Mouse (Mus musculus): ENCODE results near the gene Zfp787. TPM values are rescaled to one million over a fixed set of nuclear protein-coding genes. Genes with fewer than 3 reads are reported as not detected.
A peak's percentile ranks its signal among the peaks of the same experiment; 100 is the strongest.

The Zfp787 gene
- polyA plus RNA-seq, 1 experiment from 2014 or later: 11.6 TPM

- Histone ChIP-seq H3K27ac (no peak overlapping the region), H3K79me2 (ENCODE audit: inconsistent target) (peaks cover 32% of the 10 kb centered on the region), H3K4me3 (ENCODE audit: inconsistent target) (no peak overlapping the region), H3K36me3 (ENCODE audit: inconsistent target) (0 out of 2 replicates have a peak, but pooled peaks cover 8% of the 10 kb centered on the region)
- 88% methylated on average over 8 of the region's 8 CpGs for WGBS (ENCODE audit: missing documents)
These were observed 18.1 kb upstream of the Zfp787 start for GRCm38 (mm10) chr7:6173872-6174271.

GRCm38 (mm10) chr7:6172674-6173244 lies 17.0 kb upstream of the Zfp787 start:
- WGBS (ENCODE audit: missing documents): 5% methylated on average over 27 of the region's 28 CpGs
- Histone ChIP-seq H3K36me3 (ENCODE audit: inconsistent target) (0 out of 2 replicates have a peak, but pooled peaks cover 8% of the 10 kb centered on the region), H3K27ac (peak overlapping the region; percentile 74), H3K4me3 (ENCODE audit: inconsistent target) (peak overlapping the region; percentile 86), H3K79me2 (ENCODE audit: inconsistent target) (peaks cover 32% of the 10 kb centered on the region)

GRCm38 (mm10) chr7:6172006-6172649 lies 16.3 kb upstream of the Zfp787 start, which contains the start of gene Zfp444:
TSS of gene Zfp444 (plus strand) at chr7:6172226.
- Histone ChIP-seq H3K79me2 (ENCODE audit: inconsistent target) (peaks cover 32% of the 10 kb centered on the region), H3K36me3 (ENCODE audit: inconsistent target) (0 out of 2 replicates have a peak, but pooled peaks cover 8% of the 10 kb centered on the region), H3K4me3 (ENCODE audit: inconsistent target) (peak within 1 kb of the TSS; percentile 86), H3K27ac (peak within 1 kb of the TSS; percentile 74)
- under 1% methylated on average over 34 of the region's 37 CpGs for WGBS (ENCODE audit: missing documents)

GRCm38 (mm10) chr7:6171444-6172005 lies 15.7 kb upstream of the Zfp787 start:
- Histone ChIP-seq H3K79me2 (ENCODE audit: inconsistent target) (peaks cover 32% of the 10 kb centered on the region), H3K4me3 (ENCODE audit: inconsistent target) (peak overlapping the region; percentile 86), H3K36me3 (ENCODE audit: inconsistent target) (0 out of 2 replicates have a peak, but pooled peaks cover 8% of the 10 kb centered on the region), H3K27ac (peak overlapping the region; percentile 74)
- WGBS (ENCODE audit: missing documents): under 1% methylated on average over 24 of the region's 24 CpGs

GRCm38 (mm10) chr7:6170871-6171270 lies 15.1 kb upstream of the Zfp787 start:
- Histone ChIP-seq H3K79me2 (ENCODE audit: inconsistent target) (peaks cover 32% of the 10 kb centered on the region), H3K27ac (peak overlapping the region; percentile 74), H3K36me3 (ENCODE audit: inconsistent target) (0 out of 2 replicates have a peak, but pooled peaks cover 6% of the 10 kb centered on the region), H3K4me3 (ENCODE audit: inconsistent target) (peak overlapping the region; percentile 86)
- WGBS (ENCODE audit: missing documents): 43% methylated on average over 6 of the region's 6 CpGs

GRCm38 (mm10) chr7:6170391-6170790 lies 14.6 kb upstream of the Zfp787 start:
- 5% methylated on average over 5 of the region's 9 CpGs for WGBS (ENCODE audit: missing documents)
- H3K79me2 ChIP-seq (ENCODE audit: inconsistent target): peaks cover 27% of the 10 kb centered on the region
- peak overlapping the region; percentile 74 for H3K27ac ChIP-seq
- 0 out of 2 replicates have a peak, but pooled peaks cover 1% of the 10 kb centered on the region for H3K36me3 ChIP-seq (ENCODE audit: inconsistent target)
- no peak overlapping the region for H3K4me3 ChIP-seq (ENCODE audit: inconsistent target)

- H3K4me3 ChIP-seq (ENCODE audit: inconsistent target): no peak overlapping the region
- peak overlapping the region; percentile 74 for H3K27ac ChIP-seq
- H3K36me3 ChIP-seq (ENCODE audit: inconsistent target): no peaks in the 10 kb centered on the region
- WGBS (ENCODE audit: missing documents): 82% methylated on average over 3 of the region's 3 CpGs
- H3K79me2 ChIP-seq (ENCODE audit: inconsistent target): peaks cover 18% of the 10 kb centered on the region
These were observed 13.6 kb upstream of the Zfp787 start for GRCm38 (mm10) chr7:6169403-6169802.

GRCm38 (mm10) chr7:6164671-6165070 lies 8.9 kb upstream of the Zfp787 start:
- H3K4me3 ChIP-seq (ENCODE audit: inconsistent target): no peak overlapping the region
- H3K27ac ChIP-seq: no peak overlapping the region
- WGBS (ENCODE audit: missing documents): 75% methylated on average over 5 of the region's 5 CpGs
- no peaks in the 10 kb centered on the region for H3K36me3 ChIP-seq (ENCODE audit: inconsistent target)
- H3K79me2 ChIP-seq (ENCODE audit: inconsistent target): no peaks in the 10 kb centered on the region

GRCm38 (mm10) chr7:6162172-6162571 lies 6.4 kb upstream of the Zfp787 start:
- Histone ChIP-seq H3K27ac (no peak overlapping the region), H3K79me2 (ENCODE audit: inconsistent target) (no peaks in the 10 kb centered on the region), H3K4me3 (ENCODE audit: inconsistent target) (no peak overlapping the region), H3K36me3 (ENCODE audit: inconsistent target) (no peaks in the 10 kb centered on the region)
- WGBS (ENCODE audit: missing documents): 100% methylated on average over 4 of the region's 4 CpGs

GRCm38 (mm10) chr7:6161541-6161940 lies 5.7 kb upstream of the Zfp787 start:
- 77% methylated on average over 3 of the region's 3 CpGs for WGBS (ENCODE audit: missing documents)
- Histone ChIP-seq H3K27ac (no peak overlapping the region), H3K79me2 (ENCODE audit: inconsistent target) (no peaks in the 10 kb centered on the region), H3K4me3 (ENCODE audit: inconsistent target) (no peak overlapping the region), H3K36me3 (ENCODE audit: inconsistent target) (no peaks in the 10 kb centered on the region)

GRCm38 (mm10) chr7:6159604-6160003 lies 3.8 kb upstream of the Zfp787 start:
- no peak overlapping the region for H3K27ac ChIP-seq
- H3K79me2 ChIP-seq (ENCODE audit: inconsistent target): peaks cover 7% of the 10 kb centered on the region
- H3K4me3 ChIP-seq (ENCODE audit: inconsistent target): no peak overlapping the region
- WGBS (ENCODE audit: missing documents): 100% methylated on average over 3 of the region's 3 CpGs
- H3K36me3 ChIP-seq (ENCODE audit: inconsistent target): no peaks in the 10 kb centered on the region

GRCm38 (mm10) chr7:6157479-6157878 lies 1.7 kb upstream of the Zfp787 start:
- no peaks in the 10 kb centered on the region for H3K36me3 ChIP-seq (ENCODE audit: inconsistent target)
- WGBS (ENCODE audit: missing documents): 33% methylated on average over 1 of the region's 1 CpGs
- no peak overlapping the region for H3K27ac ChIP-seq
- H3K4me3 ChIP-seq (ENCODE audit: inconsistent target): no peak overlapping the region
- H3K79me2 ChIP-seq (ENCODE audit: inconsistent target): peaks cover 28% of the 10 kb centered on the region

- peak overlapping the region; percentile 57 for H3K4me3 ChIP-seq (ENCODE audit: inconsistent target)
- WGBS (ENCODE audit: missing documents): 47% methylated on average over 7 of the region's 9 CpGs
These were observed 1.2 kb upstream of the Zfp787 start for GRCm38 (mm10) chr7:6156901-6157472.

GRCm38 (mm10) chr7:6155031-6155872 lies 545 bp downstream of the Zfp787 start:
- Histone ChIP-seq H3K4me3 (ENCODE audit: inconsistent target) (peak overlapping the region; percentile 56), H3K36me3 (ENCODE audit: inconsistent target) (no peaks in the 10 kb centered on the region), H3K27ac (peak overlapping the region; percentile 82), H3K79me2 (ENCODE audit: inconsistent target) (peaks cover 50% of the 10 kb centered on the region)
- WGBS (ENCODE audit: missing documents): 1% methylated on average over 68 of the region's 85 CpGs

More at GRCm38 (mm10) chr7:6156901-6157472, 1.2 kb upstream of the Zfp787 start:
- Histone ChIP-seq H3K27ac (peak overlapping the region; percentile 78), H3K79me2 (ENCODE audit: inconsistent target) (peaks cover 33% of the 10 kb centered on the region), H3K36me3 (ENCODE audit: inconsistent target) (no peaks in the 10 kb centered on the region)

Measured in macrophage (primary cell).